ENCODE assay signal across 10 mouse cellular contexts in the genomic region with DNA sequence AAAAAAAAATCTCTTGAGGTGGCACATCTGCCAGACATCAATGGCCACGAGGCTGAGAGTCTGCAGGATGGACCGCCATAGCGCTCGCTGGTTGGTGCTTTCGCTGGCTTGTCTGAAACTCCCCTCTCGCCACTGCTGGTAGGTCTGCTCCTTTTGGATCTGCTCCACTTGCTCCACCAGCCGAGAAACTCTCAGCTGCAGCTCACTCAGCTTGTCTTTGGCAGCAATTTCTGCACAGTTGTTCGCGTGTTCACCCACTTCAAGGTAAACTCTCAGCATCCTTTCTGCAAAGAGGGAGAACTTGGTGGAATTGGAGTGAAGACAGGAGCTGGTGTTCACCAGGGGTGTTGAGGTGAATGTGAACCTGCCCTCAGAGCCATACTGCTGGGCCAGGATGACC.
"Had no signal": no experiment of that assay in that cellular context is flagged by ENCODE, and none has a peak within 500 bp of the region (broad histone marks: within the 10 kb centered on the region; RNA-seq: fewer than 3 reads in every experiment).

No protein-coding gene starts in this region.

- DNase-seq: lung, adult 18-20 months; lung, embryonic 14.5 days; lung, postnatal 10 days; midbrain, embryonic 14.5 days; retina, postnatal 1 day; right cerebral cortex, adult 18-20 months; spleen, adult 18-20 months; thymus, adult 18-20 months; thymus, postnatal 14 days; thymus, postnatal 36 days had no signal
